Mouse (Mus musculus) macrophage (primary cell): Measurements from ENCODE around the gene Hist1h4c. TPM values are rescaled to one million over a fixed set of nuclear protein-coding genes. Genes with fewer than 3 reads are reported as not detected.
"Not testable (repeated sequence)": the region's sequence is repeated elsewhere in the genome, so short reads cannot be mapped to it uniquely, and the experiment has no call there.

Experiments used
- H3K27ac ChIP-seq: fragments of 350-480 bp; formaldehyde crosslinking; 2 replicates; pipeline ENCODE4 v1.9.0; 2021
- H3K36me3 ChIP-seq: fragments of 350-480 bp; formaldehyde crosslinking; 2 replicates; pipeline ENCODE4 v1.9.0; 2021; ENCODE audit errors: inconsistent target
- H3K4me3 ChIP-seq: fragments of 350-480 bp; formaldehyde crosslinking; 2 replicates; pipeline ENCODE4 v1.9.0; 2021; ENCODE audit errors: inconsistent target
- H3K79me2 ChIP-seq: fragments of 350-480 bp; formaldehyde crosslinking; 2 replicates; pipeline ENCODE4 v1.9.0; 2021; ENCODE audit errors: inconsistent target
- WGBS: methylation state at CpG from one replicate; pipeline ENCODE4 v1.1.7; 2026; ENCODE audit warnings: inconsistent platforms; ENCODE audit not compliant: missing documents; 5-methylcytosine and 5-hydroxymethylcytosine counted together
- polyA plus RNA-seq: library from polyadenylated mRNA; stranded (reverse); fragments of 250-400 nt; gene quantifications from 3 replicates; pipeline ENCODE4 v1.2.4, GENCODE M21; 2018; ENCODE audit warnings: inconsistent platforms

Gene Hist1h4c
- polyA plus RNA-seq, 1 experiment from 2014 or later: 0.53 TPM

DNA sequence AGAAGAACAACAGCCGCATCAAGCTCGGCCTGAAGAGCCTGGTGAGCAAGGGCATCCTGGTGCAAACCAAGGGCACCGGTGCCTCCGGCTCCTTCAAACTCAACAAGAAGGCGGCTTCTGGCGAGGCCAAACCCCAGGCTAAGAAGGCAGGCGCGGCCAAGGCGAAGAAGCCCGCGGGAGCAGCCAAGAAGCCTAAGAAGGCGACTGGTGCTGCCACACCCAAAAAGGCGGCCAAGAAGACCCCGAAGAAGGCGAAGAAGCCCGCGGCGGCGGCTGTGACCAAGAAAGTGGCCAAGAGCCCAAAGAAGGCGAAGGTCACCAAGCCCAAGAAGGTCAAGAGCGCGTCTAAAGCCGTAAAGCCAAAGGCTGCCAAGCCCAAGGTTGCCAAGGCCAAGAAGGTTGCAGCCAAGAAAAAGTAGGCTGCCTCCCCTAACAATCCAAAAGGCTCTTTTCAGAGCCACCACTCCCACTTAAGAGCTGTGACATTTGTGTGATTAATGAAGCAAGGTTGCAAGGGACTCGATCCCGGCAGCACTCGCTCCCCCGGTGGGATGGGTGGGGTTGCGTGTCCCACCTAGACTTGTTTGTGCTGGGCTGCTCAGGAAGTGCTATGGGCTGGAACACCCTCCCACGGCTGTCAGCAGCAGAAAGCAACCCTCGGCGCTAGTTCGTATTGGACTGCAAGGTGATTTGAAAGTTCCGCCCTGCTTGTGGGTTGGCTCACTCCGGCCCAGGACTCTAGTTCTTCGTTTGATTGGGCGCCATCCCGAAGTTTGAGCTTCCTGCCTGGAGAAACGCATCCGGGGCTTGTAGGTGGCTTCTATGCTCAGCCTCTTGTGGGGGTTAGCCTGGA, 41.0 kb upstream of the Hist1h4c start:
- no peaks in the 10 kb centered on the region for H3K79me2 ChIP-seq
- peak overlapping the region; percentile 90 for H3K27ac ChIP-seq
- WGBS: 1% methylated on average over 39 of the region's 39 CpGs
- H3K36me3 ChIP-seq: no peaks in the 10 kb centered on the region
- peak overlapping the region; percentile 60 for H3K4me3 ChIP-seq

DNA sequence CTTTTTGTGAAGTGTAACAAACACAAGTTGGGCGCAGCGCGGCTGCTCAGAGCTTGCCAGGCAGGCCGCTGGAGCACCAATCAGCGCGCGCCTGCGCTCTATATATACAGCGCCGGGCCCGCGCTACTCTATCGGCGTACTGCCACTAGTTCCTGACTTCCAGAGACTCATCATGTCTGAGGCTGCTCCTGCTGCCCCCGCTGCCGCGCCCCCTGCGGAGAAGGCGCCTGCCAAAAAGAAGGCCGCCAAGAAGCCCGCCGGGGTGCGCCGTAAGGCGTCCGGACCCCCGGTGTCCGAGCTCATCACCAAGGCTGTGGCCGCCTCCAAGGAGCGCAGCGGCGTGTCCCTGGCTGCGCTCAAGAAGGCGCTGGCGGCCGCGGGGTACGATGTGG, 40.4 kb upstream of the Hist1h4c start, which contains the start of gene Hist1h1c:
TSS of gene Hist1h1c (plus strand) at position 132 of the 392 bp plus-strand sequence.
- 1% methylated on average over 16 of the region's 38 CpGs for WGBS
- H3K27ac ChIP-seq: peak within 1 kb of the TSS; percentile 90
- no peaks in the 10 kb centered on the region for H3K79me2 ChIP-seq
- no peaks in the 10 kb centered on the region for H3K36me3 ChIP-seq
- peak within 1 kb of the TSS; percentile 60 for H3K4me3 ChIP-seq

DNA sequence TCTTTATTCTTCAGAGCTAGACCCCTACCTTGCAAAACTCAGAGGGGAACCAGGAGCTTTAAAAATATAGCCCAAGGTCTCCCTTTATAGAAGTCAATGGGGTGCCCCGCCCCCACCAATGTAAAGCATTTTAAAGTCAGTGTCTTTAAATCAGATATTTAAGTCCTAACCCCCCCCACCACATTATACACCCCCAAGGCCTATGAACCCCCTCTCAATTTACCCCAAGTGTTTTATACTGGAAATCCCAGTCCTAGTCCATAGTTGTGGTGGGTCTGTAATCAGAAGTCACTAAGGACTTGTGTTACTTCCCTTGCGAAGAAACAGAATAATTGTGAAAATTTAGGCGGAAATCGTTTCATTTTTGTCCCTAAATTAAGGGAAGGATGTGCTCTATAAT, 39.8 kb upstream of the Hist1h4c start:
- Histone ChIP-seq H3K27ac (peak overlapping the region; percentile 78), H3K36me3 (no peaks in the 10 kb centered on the region), H3K4me3 (no peak overlapping the region), H3K79me2 (no peaks in the 10 kb centered on the region)
- 34% methylated on average over 4 of the region's 4 CpGs for WGBS

DNA sequence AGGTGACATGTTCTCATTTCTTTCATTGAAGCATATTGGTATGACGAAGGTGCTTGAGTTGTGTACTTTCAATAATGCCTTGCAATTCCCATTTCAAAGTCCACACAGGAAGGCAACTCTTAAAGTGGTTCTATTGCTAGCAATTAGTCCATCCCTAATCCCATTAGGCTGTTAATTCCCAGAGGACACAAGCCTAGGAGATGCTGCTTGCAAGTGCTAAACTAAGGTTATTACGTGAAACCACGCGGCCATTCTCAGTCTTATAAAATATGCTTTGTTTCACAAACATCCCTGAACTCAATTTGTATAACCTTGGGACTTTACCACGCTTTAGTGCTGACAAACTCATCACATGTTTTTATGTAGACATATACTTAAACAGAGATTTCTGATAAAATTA, 38.8 kb upstream of the Hist1h4c start:
- Histone ChIP-seq H3K27ac (no peak overlapping the region), H3K4me3 (no peak overlapping the region), H3K79me2 (no peaks in the 10 kb centered on the region), H3K36me3 (no peaks in the 10 kb centered on the region)
- 98% methylated on average over 5 of the region's 5 CpGs for WGBS

DNA sequence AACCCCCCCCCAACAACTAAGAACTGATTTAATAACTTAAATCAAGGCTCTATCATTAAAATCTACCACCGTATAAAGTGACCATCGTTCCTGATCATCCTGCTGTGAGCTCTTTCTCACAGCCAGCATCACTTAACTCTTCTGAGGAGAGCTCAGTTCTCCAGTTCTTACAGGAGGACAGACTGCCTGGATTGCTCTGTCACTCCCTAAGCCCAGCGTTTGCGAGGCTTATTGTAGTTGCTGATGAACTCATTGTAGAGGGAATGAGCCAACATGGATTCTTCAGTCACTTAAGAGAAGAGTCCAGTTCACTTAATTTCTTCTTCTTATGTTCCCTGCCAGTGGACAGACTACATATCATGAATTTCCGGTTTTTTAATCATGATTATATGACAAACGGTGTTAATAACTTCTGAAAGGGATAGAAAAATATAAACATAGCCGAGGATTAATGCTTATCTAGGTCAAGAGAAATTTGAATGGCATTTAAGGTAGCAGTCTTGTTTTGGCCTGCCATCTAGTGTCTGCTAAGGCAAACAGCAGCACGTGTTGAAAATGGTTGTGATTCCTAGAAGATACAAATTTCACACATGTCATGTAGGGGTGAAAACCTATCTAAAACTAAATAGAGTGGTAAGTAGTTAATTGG, 34.0 kb upstream of the Hist1h4c start:
- Histone ChIP-seq H3K36me3 (no peaks in the 10 kb centered on the region), H3K27ac (no peak overlapping the region), H3K4me3 (no peak overlapping the region), H3K79me2 (no peaks in the 10 kb centered on the region)
- WGBS: 26% methylated on average over 8 of the region's 8 CpGs

DNA sequence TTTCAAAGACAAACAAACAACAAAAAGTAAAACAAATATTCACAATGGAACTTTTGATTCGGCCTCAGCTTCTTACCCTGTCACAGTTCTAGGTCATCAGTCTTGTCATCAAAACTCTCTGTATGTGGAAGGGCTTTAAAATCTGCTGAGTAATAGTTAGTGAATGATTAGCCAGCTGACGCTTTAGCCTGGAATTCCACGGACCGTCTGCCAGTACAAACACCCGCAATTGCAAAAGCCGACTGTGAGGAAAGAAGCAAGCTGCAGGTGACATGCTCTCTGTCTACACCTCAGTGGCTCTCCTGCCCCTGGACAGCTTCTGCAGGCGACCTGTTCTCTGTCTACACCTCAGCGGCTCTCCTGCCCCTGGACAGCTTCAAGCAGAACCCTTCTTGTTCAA, 32.2 kb upstream of the Hist1h4c start:
- no peaks in the 10 kb centered on the region for H3K79me2 ChIP-seq
- no peaks in the 10 kb centered on the region for H3K36me3 ChIP-seq
- no peak overlapping the region for H3K4me3 ChIP-seq
- H3K27ac ChIP-seq: no peak overlapping the region
- WGBS: 63% methylated on average over 8 of the region's 8 CpGs

DNA sequence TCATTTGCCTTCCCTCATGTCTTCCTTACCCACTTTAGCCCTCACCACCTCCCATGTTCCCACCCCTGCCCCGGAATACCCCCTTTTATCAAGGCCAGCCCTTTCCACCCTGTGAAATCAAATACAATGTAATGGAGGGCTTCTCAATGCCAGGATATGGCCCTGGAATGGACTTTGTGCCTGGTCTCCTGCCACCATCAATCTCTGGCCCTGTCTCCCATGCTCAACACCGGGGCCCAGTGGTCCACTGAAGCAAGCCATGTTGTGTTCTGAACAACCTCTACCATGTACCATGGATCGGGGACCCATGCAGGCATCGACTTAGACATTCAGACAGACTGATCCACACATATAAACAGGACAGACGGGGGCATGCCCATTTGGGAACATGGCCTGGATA, 31.5 kb upstream of the Hist1h4c start:
- H3K27ac ChIP-seq: peak overlapping the region; percentile 38
- no peaks in the 10 kb centered on the region for H3K79me2 ChIP-seq
- WGBS: 96% methylated on average over 5 of the region's 5 CpGs
- H3K36me3 ChIP-seq: no peaks in the 10 kb centered on the region
- no peak overlapping the region for H3K4me3 ChIP-seq

DNA sequence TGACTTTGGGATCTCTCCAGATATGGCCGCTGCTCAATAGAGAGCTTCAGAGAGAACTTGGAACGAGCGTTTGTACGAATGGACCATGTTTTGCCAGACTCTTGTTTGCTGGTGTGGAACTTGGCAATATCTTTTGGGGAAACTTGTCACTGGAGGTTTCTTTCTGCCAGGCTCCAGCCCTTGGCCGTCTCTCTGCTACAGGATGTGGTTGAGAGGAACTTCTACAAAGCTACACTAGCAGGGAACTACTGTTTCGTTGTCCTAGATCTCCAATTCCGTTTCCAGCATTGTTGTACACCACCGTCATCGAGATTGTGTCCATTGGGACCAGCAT, 30.9 kb upstream of the Hist1h4c start:
- Histone ChIP-seq H3K4me3 (no peak overlapping the region), H3K27ac (peak overlapping the region; percentile 38), H3K79me2 (no peaks in the 10 kb centered on the region), H3K36me3 (no peaks in the 10 kb centered on the region)
- 13% methylated on average over 9 of the region's 9 CpGs for WGBS

DNA sequence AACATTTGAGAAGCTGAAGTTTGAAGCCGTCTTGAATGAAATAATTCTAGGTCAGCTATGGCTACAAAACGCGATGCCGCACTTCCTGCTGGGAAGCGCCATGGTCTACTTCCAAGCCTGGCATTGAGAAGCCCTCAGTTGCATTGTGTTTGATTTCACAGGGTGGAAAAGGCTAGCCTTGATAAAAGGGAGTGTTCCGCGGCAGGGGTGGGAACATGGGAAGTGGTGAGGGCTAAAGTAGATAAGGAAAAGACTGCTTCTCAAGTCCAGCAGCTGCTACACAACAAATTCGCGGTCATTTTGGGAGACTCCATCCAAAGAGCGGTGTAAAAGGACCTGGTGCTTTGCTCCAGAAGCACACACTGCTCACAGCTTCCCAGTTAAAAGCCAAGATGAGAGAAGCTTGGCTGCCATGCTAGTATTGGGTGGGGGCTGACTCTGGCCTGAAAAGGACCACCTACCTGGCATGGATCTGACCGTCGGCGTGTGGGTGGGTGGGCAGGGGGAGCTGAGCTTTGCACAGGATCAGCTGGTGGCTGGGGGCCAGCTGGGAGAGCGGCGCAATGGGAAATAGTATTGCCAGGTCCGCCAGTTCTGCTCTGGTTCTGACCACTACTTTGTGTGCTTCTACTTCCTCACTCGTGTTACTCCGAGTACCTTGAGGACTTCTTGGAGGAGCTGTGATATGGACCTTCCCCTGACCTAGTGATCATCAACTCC, 30.4 kb upstream of the Hist1h4c start:
- no peak overlapping the region for H3K4me3 ChIP-seq
- peak overlapping the region; percentile 38 for H3K27ac ChIP-seq
- 55% methylated on average over 15 of the region's 18 CpGs for WGBS
- no peaks in the 10 kb centered on the region for H3K36me3 ChIP-seq
- H3K79me2 ChIP-seq: no peaks in the 10 kb centered on the region

DNA sequence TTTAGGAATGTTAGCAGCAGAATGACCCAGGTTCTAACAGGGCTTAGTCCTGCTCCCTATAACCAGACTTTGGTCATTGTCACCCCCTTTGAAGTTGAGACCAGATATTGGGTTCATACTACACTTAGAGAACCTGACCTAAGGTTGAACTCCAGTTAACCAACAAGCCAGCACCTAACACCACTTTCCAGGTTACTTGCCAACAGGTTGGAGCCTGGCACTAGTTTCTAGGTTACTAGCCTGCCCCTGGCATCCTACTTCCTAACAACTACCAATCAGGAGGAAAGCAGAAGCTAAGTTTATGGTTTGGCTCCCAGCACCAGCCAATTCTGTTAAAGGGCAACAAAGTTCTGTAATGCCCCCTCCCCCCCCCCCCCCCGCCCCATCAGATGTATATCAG, 27.0 kb upstream of the Hist1h4c start:
- Histone ChIP-seq H3K36me3 (no peaks in the 10 kb centered on the region), H3K79me2 (no peaks in the 10 kb centered on the region)
- no CpG with 5 or more reads among the region's 1 CpGs for WGBS

DNA sequence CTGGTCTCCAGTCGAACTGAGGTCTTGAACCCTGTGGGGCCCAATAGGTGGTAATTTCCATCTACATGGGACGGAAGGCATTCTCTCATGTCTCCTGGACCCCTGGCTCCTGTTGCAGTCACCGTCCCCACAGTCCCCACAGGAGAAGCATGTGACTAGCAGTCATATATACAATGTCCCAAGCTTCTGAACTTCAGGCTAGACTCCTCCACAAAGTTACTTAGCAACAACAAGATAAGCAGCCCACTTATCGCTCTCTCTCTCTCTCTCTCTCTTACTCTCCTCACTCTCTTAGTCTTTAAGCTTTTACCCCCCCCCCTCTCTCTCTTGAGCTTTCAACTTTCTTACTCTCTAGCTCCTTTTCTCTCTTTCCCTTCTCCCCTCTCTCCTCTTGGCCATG, 26.0 kb upstream of the Hist1h4c start:
- no peak overlapping the region for H3K27ac ChIP-seq
- WGBS: 97% methylated on average over 4 of the region's 4 CpGs

More for the DNA sequence above, 27.0 kb upstream of the Hist1h4c start:
- H3K4me3 ChIP-seq: no peak overlapping the region
- H3K27ac ChIP-seq: no peak overlapping the region

DNA sequence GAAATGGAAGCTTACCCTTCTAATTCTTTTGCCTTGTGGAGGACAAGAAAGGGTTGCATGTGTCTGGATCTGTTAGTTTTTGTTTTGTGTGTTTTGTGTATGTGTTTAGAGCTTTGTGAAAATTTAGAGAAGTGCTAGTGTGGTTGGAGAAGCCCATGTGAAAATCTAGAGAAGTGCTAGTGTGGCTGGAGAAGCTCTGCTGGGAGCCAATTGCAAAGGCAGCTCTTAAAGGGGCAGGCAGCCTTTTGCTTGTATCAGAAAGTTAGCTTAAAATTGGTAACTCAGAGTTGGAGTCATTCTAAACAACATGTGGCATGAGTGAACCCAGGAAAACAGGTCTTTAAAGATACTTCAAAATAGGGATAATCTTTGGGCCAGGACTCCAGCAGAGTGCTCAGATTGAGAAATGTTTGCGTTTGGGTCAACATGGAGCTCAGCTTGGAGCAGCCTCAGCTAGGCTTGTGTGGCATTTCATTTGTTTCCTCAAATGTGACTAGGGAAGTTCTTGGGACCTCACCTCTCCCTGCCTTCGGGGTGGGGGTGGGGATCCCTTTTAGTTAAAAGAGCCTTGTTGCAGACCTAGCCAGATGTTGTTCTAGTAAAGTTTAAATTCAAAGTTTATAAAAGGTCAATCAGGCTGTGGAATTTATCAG, 19.5 kb upstream of the Hist1h4c start:
- H3K27ac ChIP-seq: peak overlapping the region; percentile 52
- H3K36me3 ChIP-seq, H3K79me2 ChIP-seq, H3K4me3 ChIP-seq: not testable (repeated sequence)
- WGBS: 16% methylated on average over 2 of the region's 2 CpGs

More for the DNA sequence above, 26.0 kb upstream of the Hist1h4c start:
- Histone ChIP-seq H3K36me3 (no peaks in the 10 kb centered on the region), H3K79me2 (no peaks in the 10 kb centered on the region), H3K4me3 (no peak overlapping the region)

DNA sequence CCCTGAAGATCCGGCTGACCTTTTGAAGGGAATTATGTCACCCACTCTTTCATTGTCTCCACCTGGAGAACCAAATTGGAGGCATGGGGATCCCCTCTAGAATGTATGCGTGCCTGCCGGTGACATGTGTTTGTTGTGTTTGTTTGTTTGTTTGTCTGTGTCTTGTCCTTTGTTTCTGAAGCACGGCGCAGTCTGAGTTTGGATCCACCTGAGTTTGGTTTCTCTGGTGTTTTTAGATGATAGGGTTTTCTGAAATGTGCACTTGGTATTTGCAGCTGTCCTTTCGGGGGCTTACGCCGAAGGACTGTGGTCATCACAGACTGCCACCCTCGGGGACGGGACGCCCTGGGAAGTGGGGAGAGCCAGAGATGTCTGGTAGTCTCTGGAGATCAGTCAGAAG, 18.9 kb upstream of the Hist1h4c start:
- Histone ChIP-seq H3K4me3 (no peak overlapping the region), H3K36me3 (no peaks in the 10 kb centered on the region), H3K27ac (peak overlapping the region; percentile 52), H3K79me2 (no peaks in the 10 kb centered on the region)
- WGBS: 59% methylated on average over 11 of the region's 11 CpGs

DNA sequence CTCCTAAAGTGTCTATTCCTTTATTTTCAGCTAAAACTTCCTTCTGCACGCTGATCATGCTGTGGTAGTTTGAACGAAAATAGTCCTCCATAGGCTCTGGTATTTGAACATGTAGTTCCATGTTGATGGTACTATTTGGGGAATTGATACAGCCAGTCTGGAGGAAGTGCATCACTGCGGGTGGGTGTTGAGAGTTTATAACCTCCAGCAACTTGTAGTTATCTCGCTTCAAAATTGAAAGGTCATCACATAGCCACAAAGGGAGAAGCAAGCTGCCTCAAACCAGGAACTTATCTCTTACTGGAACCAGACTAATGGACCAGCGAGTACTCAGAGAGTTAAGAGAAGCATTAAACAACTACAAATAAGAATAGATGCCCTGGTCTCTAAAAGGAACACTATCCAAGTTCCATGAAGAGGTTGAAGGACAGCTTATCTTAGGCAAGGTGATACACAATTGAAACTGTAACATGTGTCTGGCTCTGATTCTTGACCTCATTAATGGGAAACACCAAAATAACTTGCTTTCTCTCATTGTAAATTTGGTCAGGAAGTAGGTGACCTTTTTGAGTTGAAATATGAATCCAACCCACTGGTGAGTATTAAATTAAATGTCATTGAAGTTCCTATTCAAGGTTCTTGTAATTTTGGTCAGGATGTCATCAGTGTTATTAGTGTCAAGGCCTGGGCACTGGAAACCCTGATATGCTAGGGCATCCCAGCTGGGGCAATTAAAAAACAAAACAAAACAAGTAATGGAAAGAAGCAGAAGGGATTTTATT, 18.2 kb upstream of the Hist1h4c start:
- H3K79me2 ChIP-seq: no peaks in the 10 kb centered on the region
- H3K27ac ChIP-seq: no peak overlapping the region; the same call in 1 of the 2 replicates
- 25% methylated on average over 5 of the region's 5 CpGs for WGBS
- no peaks in the 10 kb centered on the region for H3K36me3 ChIP-seq
- no peak overlapping the region for H3K4me3 ChIP-seq
